12 mouse cellular contexts compared by ENCODE assay signal in genomic region chr10:17202556-17203415, GRCm38 (mm10).
DNase-seq lines count a peak whose midpoint lies in the region; ATAC-seq and TF ChIP-seq lines count a peak whose summit lies in the region.
"Had no signal": no experiment of that assay in that cellular context is flagged by ENCODE, and none has a peak within 500 bp of the region (broad histone marks: within the 10 kb centered on the region; RNA-seq: fewer than 3 reads in every experiment).

No protein-coding gene starts in this region.

- no peaks in the 10 kb centered on the region for H3K4me1 ChIP-seq in hindbrain, embryonic 11.5 days (replicated peaks; ENCODE audit: control insufficient read depth, insufficient read depth, low read length)
- peaks cover 7% of the 10 kb centered on the region; the same call in 1 of the 2 replicates for H3K4me1 ChIP-seq in midbrain, embryonic 15.5 days
- no peaks in the 10 kb centered on the region for H3K4me1 ChIP-seq in intestine, postnatal 0 days (replicated peaks; ENCODE audit: control insufficient read depth, insufficient read depth, low read length)
- H3K4me1 ChIP-seq: embryonic facial prominence, embryonic 15.5 days; heart, embryonic 15.5 days had no signal

- no peak overlapping the region for H3K9ac ChIP-seq in hindbrain, embryonic 11.5 days (ENCODE audit: low read depth, low read length)
- no peak overlapping the region for H3K9ac ChIP-seq in midbrain, embryonic 15.5 days
- H3K9ac ChIP-seq in intestine, postnatal 0 days (ENCODE audit: low read depth, low read length) = no peak overlapping the region
- H3K9ac ChIP-seq: embryonic facial prominence, embryonic 15.5 days; heart, embryonic 15.5 days had no signal

- no peaks in the 10 kb centered on the region for H3K9me3 ChIP-seq in hindbrain, embryonic 11.5 days (ENCODE audit: control insufficient read depth, low read length)
- H3K9me3 ChIP-seq in midbrain, embryonic 15.5 days = no peaks in the 10 kb centered on the region
- H3K9me3 ChIP-seq in intestine, postnatal 0 days (ENCODE audit: control insufficient read depth) = no peaks in the 10 kb centered on the region
- H3K9me3 ChIP-seq: embryonic facial prominence, embryonic 15.5 days; heart, embryonic 15.5 days; megakaryocyte, embryonic 14.5 days had no signal

- DNase-seq in layer of hippocampus, adult 18-20 months (ENCODE audit: low spot score in 2 of 2) = peak; percentile 16 to 63
- DNase-seq in layer of hippocampus, adult 9-11 months = no peak
- peak; percentile 27 to 39 for DNase-seq in cerebellum, postnatal 14 days
- DNase-seq in hindbrain, embryonic 11.5 days (ENCODE audit: low spot score) = peak; percentile 52
- DNase-seq in adrenal gland, adult 8-10 months = no peak
- DNase-seq in kidney, postnatal 36 days = no peak
- DNase-seq: adrenal gland, adult 2 months had no signal

- H3K36me3 ChIP-seq in hindbrain, embryonic 11.5 days (ENCODE audit: control insufficient read depth, insufficient read depth, low read length) = no peaks in the 10 kb centered on the region
- no peaks in the 10 kb centered on the region for H3K36me3 ChIP-seq in midbrain, embryonic 15.5 days (replicated peaks)
- no peaks in the 10 kb centered on the region for H3K36me3 ChIP-seq in intestine, postnatal 0 days (ENCODE audit: control insufficient read depth, insufficient read depth)
- H3K36me3 ChIP-seq: embryonic facial prominence, embryonic 15.5 days; heart, embryonic 15.5 days had no signal

- no peak overlapping the region for H3K4me3 ChIP-seq in hindbrain, embryonic 11.5 days (ENCODE audit: low read depth, low read length)
- H3K4me3 ChIP-seq in midbrain, embryonic 15.5 days = no peak overlapping the region
- H3K4me3 ChIP-seq in intestine, postnatal 0 days (ENCODE audit: low read depth, low read length) = no peak overlapping the region
- H3K4me3 ChIP-seq: embryonic facial prominence, embryonic 15.5 days; heart, embryonic 15.5 days; megakaryocyte, embryonic 14.5 days had no signal

- H3K27ac ChIP-seq in hindbrain, embryonic 11.5 days (ENCODE audit: low read depth, low read length) = peak overlapping the region; percentile 48
- peak overlapping the region; percentile 55 for H3K27ac ChIP-seq in midbrain, embryonic 15.5 days
- no peak overlapping the region for H3K27ac ChIP-seq in intestine, postnatal 0 days (ENCODE audit: low read depth, low read length)
- H3K27ac ChIP-seq: embryonic facial prominence, embryonic 15.5 days; heart, embryonic 15.5 days had no signal

- TF ChIP-seq CTCF in intestine, postnatal 0 days (IDR thresholded peaks at IDR 0.05; ENCODE audit: low read depth) = no peak

- no peak overlapping the region for H3K4me2 ChIP-seq in hindbrain, embryonic 11.5 days (replicated peaks; ENCODE audit: low read depth, low read length)
- H3K4me2 ChIP-seq in midbrain, embryonic 15.5 days = no peak overlapping the region
- H3K4me2 ChIP-seq in intestine, postnatal 0 days (replicated peaks; ENCODE audit: low read depth) = no peak overlapping the region
- H3K4me2 ChIP-seq: embryonic facial prominence, embryonic 15.5 days; heart, embryonic 15.5 days had no signal

- no peaks in the 10 kb centered on the region for H3K27me3 ChIP-seq in hindbrain, embryonic 11.5 days (ENCODE audit: control insufficient read depth, insufficient read depth, low read length)
- H3K27me3 ChIP-seq in midbrain, embryonic 15.5 days (replicated peaks) = no peaks in the 10 kb centered on the region
- no peaks in the 10 kb centered on the region for H3K27me3 ChIP-seq in intestine, postnatal 0 days (replicated peaks; ENCODE audit: control insufficient read depth, insufficient read depth, low read length)
- H3K27me3 ChIP-seq: embryonic facial prominence, embryonic 15.5 days; heart, embryonic 15.5 days; megakaryocyte, embryonic 14.5 days had no signal

- peak; percentile 92 for ATAC-seq in hindbrain, embryonic 11.5 days (ENCODE audit: low FRiP score)
- ATAC-seq in midbrain, embryonic 15.5 days (replicated peaks) = peak; percentile 76
- ATAC-seq in intestine, postnatal 0 days = no peak

- 14% methylated on average over 4 of the region's 4 CpGs for WGBS in hindbrain, embryonic 11.5 days
- 2% methylated on average over 4 of the region's 4 CpGs for WGBS in midbrain, embryonic 15.5 days
- WGBS in intestine, postnatal 0 days = 41% methylated on average over 4 of the region's 4 CpGs

Comparison
In these comparisons a context has a peak if more than half of its experiments do, and no peak if none do; other contexts are left out.
1. DNase-seq: peak in layer of hippocampus, adult 18-20 months (2 of 2), cerebellum, postnatal 14 days (2 of 2) and hindbrain, embryonic 11.5 days (single experiment); none in layer of hippocampus, adult 9-11 months (single experiment), adrenal gland, adult 8-10 months (single experiment) and kidney, postnatal 36 days (0 of 2).